In the genomic region with DNA sequence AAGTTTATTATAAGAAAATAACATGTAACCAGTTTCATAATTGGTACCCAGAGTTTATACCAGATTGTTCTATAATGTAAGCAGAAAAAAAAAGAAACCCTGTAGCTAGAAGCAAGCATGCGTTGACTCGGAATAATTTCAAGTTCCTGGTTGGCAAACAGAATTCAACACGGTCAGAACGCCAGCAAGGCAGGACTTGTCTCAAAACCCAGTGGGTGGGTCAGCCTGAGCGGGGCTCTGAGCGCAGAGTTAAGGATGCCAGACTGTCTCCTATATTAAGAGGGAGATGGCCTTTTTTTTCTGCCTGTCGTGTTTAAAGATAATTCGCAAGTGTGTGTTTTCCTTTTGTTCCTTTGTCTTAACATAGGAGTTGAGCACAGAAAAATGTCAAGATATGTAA, we compare ENCODE assay signal across 14 mouse cellular contexts.
"Had no signal": no experiment of that assay in that cellular context is flagged by ENCODE, and none has a peak within 500 bp of the region (broad histone marks: within the 10 kb centered on the region; RNA-seq: fewer than 3 reads in every experiment).

No protein-coding gene starts in this region.

- H3K9ac ChIP-seq: limb, embryonic 15.5 days; liver, embryonic 12.5 days; lung, embryonic 15.5 days; midbrain, embryonic 12.5 days; neural tube, embryonic 13.5 days had no signal

- H3K27me3 ChIP-seq: limb, embryonic 15.5 days; liver, embryonic 12.5 days; lung, embryonic 15.5 days; midbrain, embryonic 12.5 days; neural tube, embryonic 13.5 days had no signal

- ATAC-seq: liver, embryonic 12.5 days; midbrain, embryonic 16.5 days had no signal

- H3K9me3 ChIP-seq: limb, embryonic 15.5 days; liver, embryonic 12.5 days; lung, embryonic 15.5 days; midbrain, embryonic 12.5 days; neural tube, embryonic 13.5 days had no signal

- H3K27ac ChIP-seq: limb, embryonic 15.5 days; liver, embryonic 12.5 days; lung, embryonic 15.5 days; midbrain, embryonic 12.5 days; neural tube, embryonic 13.5 days had no signal

- DNase-seq: kidney, postnatal 25 days; layer of hippocampus, adult 9-11 months; layer of hippocampus, postnatal 36 days; retina, postnatal 1 day; right cerebral cortex, postnatal 4 days; spleen, adult 18-20 months; thymus, adult 18-20 months; thymus, postnatal 14 days had no signal

- H3K4me1 ChIP-seq: limb, embryonic 15.5 days; liver, embryonic 12.5 days; lung, embryonic 15.5 days; midbrain, embryonic 12.5 days; neural tube, embryonic 13.5 days had no signal

- H3K4me2 ChIP-seq: limb, embryonic 15.5 days; liver, embryonic 12.5 days; lung, embryonic 15.5 days; midbrain, embryonic 12.5 days; neural tube, embryonic 13.5 days had no signal

- H3K4me3 ChIP-seq: limb, embryonic 15.5 days; liver, embryonic 12.5 days; lung, embryonic 15.5 days; midbrain, embryonic 12.5 days; neural tube, embryonic 13.5 days had no signal
